Mouse (Mus musculus) layer of hippocampus, postnatal 10 days (tissue): ENCODE measurements around the gene Gm26566. TPM values are rescaled to one million over a fixed set of nuclear protein-coding genes. Genes with fewer than 3 reads are reported as not detected.
"Not testable (repeated sequence)": the region's sequence is repeated elsewhere in the genome, so short reads cannot be mapped to it uniquely, and the experiment has no call there.

Source experiments
- DNase-seq, 2 experiments: peaks; one replicate each; pipeline ENCODE4 v3.0.0; 2021; ENCODE audit warnings: low spot score in 2 of 2
- total RNA-seq, 2 experiments: library from RNA; stranded (reverse); gene quantifications; 2 replicates each; pipeline ENCODE4 v1.2.3; 2021

The Gm26566 gene
- total RNA-seq, 2 experiments from 2014 or later = 1.2 to 1.3 TPM

- DNase-seq = peak; percentile 62 to 66
These were observed 16.9 kb downstream of the Gm26566 start for GRCm38 (mm10) chr4:88738480-88738879.

GRCm38 (mm10) chr4:88739036-88739435, 17.4 kb downstream of the Gm26566 start:
- DNase-seq = no peak

GRCm38 (mm10) chr4:88741426-88741825, 19.8 kb downstream of the Gm26566 start:
- no peak for DNase-seq

- no peak for DNase-seq
These were observed 21.3 kb downstream of the Gm26566 start for GRCm38 (mm10) chr4:88742771-88743371.

GRCm38 (mm10) chr4:88744207-88744606, 22.6 kb downstream of the Gm26566 start:
- DNase-seq = no peak

- DNase-seq = no peak
These were observed 28.3 kb downstream of the Gm26566 start for GRCm38 (mm10) chr4:88749926-88750325.

GRCm38 (mm10) chr4:88754818-88755340, 33.3 kb downstream of the Gm26566 start, which contains the start of gene Gm13271:
TSS of gene Gm13271 (plus strand) at chr4:88754868.
- peak; percentile 78 to 81 for DNase-seq

GRCm38 (mm10) chr4:88756581-88757513, 35.2 kb downstream of the Gm26566 start:
- peak in 1 of 2 experiments; percentile 17 for DNase-seq

GRCm38 (mm10) chr4:88757628-88758031, 36.0 kb downstream of the Gm26566 start:
- DNase-seq = peak; percentile 93 to 94

GRCm38 (mm10) chr4:88758751-88759150, 37.1 kb downstream of the Gm26566 start:
- not testable (repeated sequence) for DNase-seq

GRCm38 (mm10) chr4:88759610-88760268, 38.1 kb downstream of the Gm26566 start, which contains the start of gene Gm13283:
TSS of gene Gm13283 (plus strand) at chr4:88760119.
- peak; percentile 17 to 33 for DNase-seq

- DNase-seq = peak; percentile 45 to 66
These were observed 38.8 kb downstream of the Gm26566 start for GRCm38 (mm10) chr4:88760431-88760830.

GRCm38 (mm10) chr4:88761776-88762175, 40.2 kb downstream of the Gm26566 start:
- DNase-seq = peak; percentile 73 to 83

- DNase-seq = peak in 1 of 2 experiments; percentile 15
These were observed 40.7 kb downstream of the Gm26566 start for GRCm38 (mm10) chr4:88762341-88762740.

- peak in 1 of 2 experiments; percentile 16 for DNase-seq
These were observed 41.9 kb downstream of the Gm26566 start for GRCm38 (mm10) chr4:88763384-88764018.

Other genes starting within 250 kb of the Gm26566 start
- not detected for gene Ifnb1, start 199.0 kb upstream of the Gm26566 start, total RNA-seq
- gene Ifna15, start 163.6 kb upstream of the Gm26566 start, total RNA-seq = not detected
- not detected for gene Ifna14, start 150.0 kb upstream of the Gm26566 start, total RNA-seq
- not detected for gene Ifna9, start 129.4 kb upstream of the Gm26566 start, total RNA-seq
- not detected for gene Ifna12, start 118.4 kb upstream of the Gm26566 start, total RNA-seq
- gene C87499, start 87.4 kb upstream of the Gm26566 start, total RNA-seq = not detected
- gene Ifna13, start 77.3 kb upstream of the Gm26566 start, total RNA-seq = not detected
- gene Ifna16, start 44.9 kb upstream of the Gm26566 start, total RNA-seq = not detected
- not detected for gene Ifna2, start 37.9 kb upstream of the Gm26566 start, total RNA-seq
- not detected for gene Ifnab, start 30.4 kb upstream of the Gm26566 start, total RNA-seq
- gene Klhl9, start 660 bp downstream of the Gm26566 start, total RNA-seq = 100 to 1,000 TPM; 102 to 104 TPM
- not detected for gene Gm13271, start 33.1 kb downstream of the Gm26566 start, total RNA-seq
- gene Gm13283, start 38.3 kb downstream of the Gm26566 start, total RNA-seq = not detected
- not detected for gene Gm13290, start 52.0 kb downstream of the Gm26566 start, total RNA-seq
- gene Gm13289, start 55.1 kb downstream of the Gm26566 start, total RNA-seq = not detected
- not detected for gene Gm13272, start 58.0 kb downstream of the Gm26566 start, total RNA-seq
- gene Ifnz, start 60.3 kb downstream of the Gm26566 start, total RNA-seq = not detected
- gene Gm13276, start 63.9 kb downstream of the Gm26566 start, total RNA-seq = not detected
- not detected for gene Gm13277, start 66.8 kb downstream of the Gm26566 start, total RNA-seq
- not detected for gene Gm13278, start 69.7 kb downstream of the Gm26566 start, total RNA-seq
- gene Gm13275, start 72.7 kb downstream of the Gm26566 start, total RNA-seq = not detected
- not detected for gene Gm13279, start 75.6 kb downstream of the Gm26566 start, total RNA-seq
- not detected for gene Gm13285, start 77.9 kb downstream of the Gm26566 start, total RNA-seq
- not detected for gene Gm13287, start 81.4 kb downstream of the Gm26566 start, total RNA-seq
- gene Gm13288, start 83.7 kb downstream of the Gm26566 start, total RNA-seq = not detected
- gene Ifna7, start 94.4 kb downstream of the Gm26566 start, total RNA-seq = not detected
- not detected for gene Ifna11, start 98.2 kb downstream of the Gm26566 start, total RNA-seq
- not detected for gene Ifna6, start 105.6 kb downstream of the Gm26566 start, total RNA-seq
- gene Ifna5, start 113.7 kb downstream of the Gm26566 start, total RNA-seq = not detected
- not detected for gene Ifna4, start 120.1 kb downstream of the Gm26566 start, total RNA-seq
- not detected for gene Ifna1, start 128.3 kb downstream of the Gm26566 start, total RNA-seq
- not detected for gene Ifne, start 158.4 kb downstream of the Gm26566 start, total RNA-seq